Mouse (Mus musculus) frontal cortex, postnatal 36 days (tissue): ENCODE data around the gene Gas7.

Experiments used
- DNase-seq, 2 experiments: peaks; one replicate each; pipeline ENCODE4 v3.0.0; 2022; ENCODE audit warnings: low spot score in 2 of 2

Gene Gas7

DNA sequence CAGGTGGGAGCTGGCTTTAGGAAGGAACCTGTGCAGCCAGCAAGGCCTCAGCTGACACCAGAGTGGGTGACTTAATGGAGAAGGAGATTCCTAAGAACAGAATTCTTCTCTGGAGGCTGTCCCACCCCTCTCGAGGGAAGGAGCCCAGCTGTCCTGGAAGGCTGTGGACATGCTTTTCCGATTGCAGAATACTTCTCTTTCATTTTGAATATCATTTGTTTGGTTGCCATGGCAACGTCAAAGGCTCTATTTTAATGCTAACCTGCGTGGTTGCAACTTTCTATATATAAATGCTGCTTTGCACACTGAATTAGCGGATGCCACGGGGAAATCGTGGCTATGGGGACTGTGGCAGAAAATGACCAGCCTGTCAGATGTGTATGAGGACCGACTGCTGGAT is 115.7 kb downstream of the Gas7 start:
- peak in 1 of 2 experiments; percentile 78 for DNase-seq

DNA sequence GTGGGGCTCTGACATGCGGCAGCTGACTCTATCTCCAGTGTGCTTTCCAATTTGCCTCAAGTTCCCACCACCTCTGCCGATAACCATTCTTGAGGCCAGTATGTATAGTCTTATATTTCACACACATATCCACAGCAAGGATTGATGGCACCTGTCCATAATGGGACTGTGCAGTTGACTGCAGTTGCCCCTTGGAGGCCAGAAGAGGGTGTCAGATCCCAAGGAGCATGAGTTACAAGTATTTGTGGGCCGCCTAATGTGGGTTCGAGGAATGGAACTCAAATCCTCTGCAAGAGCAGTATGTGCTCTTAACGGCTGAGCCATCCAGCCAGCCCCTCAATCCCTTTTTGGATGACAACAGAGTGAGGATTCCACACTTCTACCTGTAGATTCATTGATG is 119.1 kb downstream of the Gas7 start:
- DNase-seq = no peak

DNA sequence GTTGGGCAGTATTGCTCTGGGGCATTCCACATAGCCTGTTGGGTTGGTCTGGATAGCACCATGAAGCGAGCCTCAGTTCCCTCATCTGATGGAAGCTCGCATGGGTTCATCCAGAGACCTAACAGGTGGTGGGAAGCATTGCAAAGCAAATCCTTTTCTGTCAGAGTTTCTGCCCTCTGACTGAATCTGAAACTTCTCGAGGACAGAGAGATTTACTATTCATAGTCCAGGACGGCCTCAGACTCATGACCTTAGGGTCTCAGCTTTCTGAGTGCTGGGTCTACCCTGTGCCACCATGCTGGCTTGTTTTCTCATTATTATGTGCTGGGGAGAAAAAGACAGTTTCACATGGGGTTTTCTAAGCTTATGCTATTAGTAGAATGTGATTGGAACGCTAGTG is 122.2 kb downstream of the Gas7 start:
- DNase-seq = no peak

DNA sequence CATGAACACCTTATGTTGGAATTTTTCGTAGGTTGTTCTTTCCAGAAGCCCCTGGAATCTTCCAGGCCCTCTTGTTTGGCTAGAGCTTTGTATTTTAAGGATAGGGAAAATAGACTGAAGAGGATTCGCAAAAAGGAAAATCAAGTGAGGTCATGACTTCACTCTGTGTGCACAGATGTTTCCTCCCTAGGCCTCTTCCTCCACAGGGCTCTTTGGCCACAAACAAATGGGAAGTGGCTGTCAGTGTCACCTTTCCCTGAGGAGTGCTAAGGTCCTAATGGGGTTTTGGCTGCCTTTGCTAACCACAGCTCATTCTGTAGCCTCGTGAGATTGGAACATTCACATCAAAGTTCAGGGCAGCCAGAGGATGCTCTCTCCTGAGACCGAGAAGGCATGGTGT is 122.8 kb downstream of the Gas7 start:
- DNase-seq = no peak

DNA sequence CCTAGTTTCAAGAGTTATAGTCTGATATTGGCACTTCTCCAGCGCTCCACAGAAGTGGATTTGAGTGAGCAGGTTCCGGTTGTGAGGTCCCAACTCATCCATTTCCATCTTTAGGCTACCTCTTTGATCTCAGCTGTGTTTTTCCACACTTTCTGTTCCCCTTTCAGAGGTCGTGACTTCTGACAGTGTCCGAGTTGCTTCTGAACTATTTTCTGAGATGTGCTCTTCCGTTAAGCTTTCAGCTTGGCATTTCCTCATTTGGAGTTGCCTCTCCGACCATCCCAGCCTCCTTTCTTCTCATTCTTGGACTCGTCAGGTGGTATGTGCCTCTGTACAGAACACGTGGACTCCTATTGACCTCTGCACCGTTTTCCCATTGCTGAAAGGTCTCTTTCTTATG is 123.9 kb downstream of the Gas7 start:
- DNase-seq = no peak

GRCm38 (mm10) chr11:67581549-67581948 is 126.3 kb downstream of the Gas7 start:
- DNase-seq = no peak

- DNase-seq = no peak
These were observed 127.3 kb downstream of the Gas7 start for GRCm38 (mm10) chr11:67582570-67582969.

DNA sequence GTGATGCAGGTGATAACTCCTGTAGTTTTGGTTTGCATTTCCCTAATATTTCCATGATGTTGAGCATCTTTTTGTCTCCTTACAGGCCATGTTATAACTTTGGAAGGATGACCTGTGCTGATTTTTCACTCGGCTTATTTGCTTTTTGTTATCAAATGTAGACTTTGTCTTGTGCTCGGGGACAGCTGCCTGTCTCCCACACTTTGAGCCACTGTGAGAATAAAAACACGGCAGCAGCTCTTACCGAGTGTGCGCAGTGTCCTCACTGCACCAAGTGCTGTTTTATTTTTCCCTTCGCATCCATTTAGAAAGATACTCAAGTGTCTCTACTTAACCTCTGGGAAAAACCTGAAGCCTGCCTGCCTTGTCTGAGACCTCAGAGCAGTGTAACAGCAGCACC is 129.8 kb downstream of the Gas7 start:
- no peak for DNase-seq

GRCm38 (mm10) chr11:67585629-67586028 is 130.4 kb downstream of the Gas7 start:
- DNase-seq = no peak

DNA sequence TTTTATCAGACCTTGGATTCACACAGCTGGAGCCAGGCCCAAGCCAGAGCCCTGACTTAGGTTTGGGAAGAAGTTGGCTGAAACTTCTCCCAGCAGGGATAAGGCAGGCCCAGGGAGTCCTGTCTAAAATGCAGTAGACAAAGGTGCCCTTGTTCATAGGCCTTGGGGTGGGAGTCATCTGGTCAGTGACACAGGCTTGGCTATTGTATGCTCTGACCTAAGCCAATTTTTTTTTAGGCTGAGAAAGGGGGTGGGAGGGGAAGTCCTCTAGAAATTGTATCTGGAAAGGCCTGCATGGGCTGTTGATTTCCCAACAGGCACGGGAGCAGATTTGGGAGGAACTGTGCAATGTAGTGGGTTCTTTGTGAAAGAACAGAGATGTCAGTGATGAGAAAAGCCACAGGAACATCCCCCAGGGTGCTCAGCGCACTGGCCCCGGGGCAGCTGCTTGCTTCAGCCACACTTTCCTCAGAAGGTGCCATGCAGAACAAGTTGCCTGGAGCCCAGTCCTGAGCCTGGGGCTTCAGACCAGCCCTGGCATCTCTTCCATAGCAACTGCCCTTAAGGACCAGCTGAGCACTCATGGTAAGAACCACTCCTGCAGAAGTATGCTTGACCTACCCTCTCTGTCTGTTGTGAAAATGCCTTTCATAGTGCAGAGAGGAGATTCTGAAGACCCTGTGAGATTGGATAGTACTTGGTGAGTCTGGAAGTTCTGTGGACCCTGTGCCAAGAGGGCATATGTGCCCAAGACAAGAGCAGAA is 131.2 kb downstream of the Gas7 start:
- no peak for DNase-seq

GRCm38 (mm10) chr11:67588196-67588827 is 133.1 kb downstream of the Gas7 start:
- DNase-seq = no peak

DNA sequence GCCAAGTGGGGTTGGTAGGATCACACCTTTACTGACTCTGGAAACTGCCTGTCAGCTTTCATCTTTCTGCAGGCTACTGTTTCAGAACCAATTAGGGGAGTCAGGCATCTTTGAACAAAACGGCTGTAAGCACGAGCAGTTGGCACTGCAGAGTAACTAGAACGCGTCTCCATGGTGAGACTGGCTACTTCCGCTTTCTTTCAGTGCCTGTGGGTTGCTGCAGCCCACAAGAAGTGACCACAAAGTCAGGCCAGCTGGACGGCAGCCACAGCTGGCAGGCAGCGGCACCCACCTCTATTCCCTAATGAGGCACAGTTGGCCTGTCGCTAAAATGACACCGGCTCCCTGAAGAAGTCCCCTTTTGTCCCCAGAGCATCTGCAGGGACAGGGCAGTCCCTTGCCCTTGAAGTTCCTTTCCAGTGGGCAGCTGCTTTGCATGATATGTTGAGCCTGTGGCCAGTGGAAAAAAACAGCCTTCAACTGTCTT is 133.6 kb downstream of the Gas7 start:
- peak; percentile 69 to 84 for DNase-seq

DNA sequence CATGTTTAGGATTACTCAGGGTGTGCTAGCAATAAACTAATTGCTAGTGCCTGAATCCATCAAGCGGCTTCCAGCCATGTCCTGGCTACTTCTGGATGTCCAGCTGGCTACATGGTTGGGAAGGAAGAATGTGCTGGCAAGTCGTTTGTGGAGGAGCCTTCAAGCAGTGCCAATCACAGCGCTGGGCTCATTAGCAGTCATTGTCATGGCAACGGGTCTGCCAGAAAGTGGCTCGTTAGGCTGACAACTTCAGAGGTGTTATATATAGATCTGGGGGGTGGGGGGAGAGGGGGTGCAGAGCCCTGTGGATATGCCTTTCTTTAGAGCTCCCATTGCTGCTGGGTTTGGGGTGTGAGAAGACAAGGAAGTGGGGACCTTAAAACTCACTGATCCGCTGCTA is 141.0 kb downstream of the Gas7 start:
- DNase-seq = peak; percentile 76 to 92

GRCm38 (mm10) chr11:67596856-67597255 is 141.6 kb downstream of the Gas7 start:
- no peak for DNase-seq

- peak; percentile 70 to 83 for DNase-seq
These were observed 142.2 kb downstream of the Gas7 start for GRCm38 (mm10) chr11:67597388-67597787.

DNA sequence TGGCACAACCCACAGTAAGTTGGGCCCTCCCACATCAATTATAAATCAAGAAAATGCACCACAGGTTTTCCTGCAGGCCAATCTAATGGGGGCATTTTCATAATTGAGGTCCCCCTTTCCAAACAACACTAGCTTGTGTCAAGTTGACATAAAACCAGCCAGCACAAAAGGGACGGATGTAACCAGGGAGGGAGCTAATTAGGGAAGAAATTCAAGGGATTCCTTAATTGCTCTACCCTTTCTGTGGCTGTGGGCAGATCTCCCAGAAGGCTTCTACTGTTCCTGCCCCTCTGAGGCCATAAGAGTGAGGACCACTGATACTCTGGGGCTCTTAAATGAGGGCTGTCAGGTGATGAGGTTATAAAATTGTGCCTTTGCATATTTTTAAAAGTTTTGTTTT is 143.9 kb downstream of the Gas7 start:
- DNase-seq = no peak

DNA sequence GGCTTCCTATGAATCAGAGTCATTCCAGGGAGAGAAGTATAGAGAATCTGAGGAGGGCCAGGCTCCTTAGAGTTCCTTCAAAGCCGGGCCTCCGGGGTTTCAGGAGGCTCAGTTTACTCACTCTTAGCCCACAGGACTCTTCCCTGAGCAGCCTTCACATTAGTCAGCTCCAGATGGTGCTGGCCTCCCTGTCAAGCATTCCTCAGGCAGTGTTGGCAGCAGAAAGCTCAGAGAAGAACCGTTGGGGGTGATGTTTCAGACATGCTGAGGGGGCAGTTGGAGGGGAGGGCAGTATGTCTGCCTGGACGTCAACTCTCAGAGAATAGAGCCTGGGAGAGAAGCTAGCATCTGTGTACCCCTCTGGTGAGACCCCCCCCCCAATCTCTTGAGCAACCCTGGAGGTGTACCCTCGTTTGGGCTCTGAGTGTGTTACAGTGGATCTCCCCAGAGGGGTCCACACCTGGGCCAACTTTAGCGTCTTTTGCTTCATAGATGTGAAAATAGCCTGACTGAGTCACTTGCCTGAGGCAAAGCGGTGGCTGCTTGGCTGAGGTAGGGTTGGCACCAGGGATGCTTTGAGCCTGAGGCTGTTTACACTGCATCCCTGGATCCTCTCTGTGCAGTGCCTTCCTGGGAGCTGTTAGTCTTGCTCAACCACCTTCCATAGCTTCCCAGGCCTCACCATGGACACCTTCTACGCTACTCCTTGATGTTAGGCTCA is 145.6 kb downstream of the Gas7 start:
- DNase-seq = peak; percentile 69 to 73

- DNase-seq = no peak
These were observed 147.6 kb downstream of the Gas7 start for GRCm38 (mm10) chr11:67602711-67603369.

- peak in 1 of 2 experiments; percentile 64 for DNase-seq
These were observed 149.2 kb downstream of the Gas7 start for GRCm38 (mm10) chr11:67604481-67604880.

GRCm38 (mm10) chr11:67608114-67608683 is 153.0 kb downstream of the Gas7 start:
- no peak for DNase-seq

GRCm38 (mm10) chr11:67612158-67612839 is 157.1 kb downstream of the Gas7 start:
- DNase-seq = no peak
